Mouse (Mus musculus): ENCODE results near the gene Zfp764. TPM values are rescaled to one million over a fixed set of nuclear protein-coding genes. Genes with fewer than 3 reads are reported as not detected.

Gene Zfp764
- polyA plus RNA-seq, 1 experiment from 2014 or later, result 4.0 TPM

- 74% methylated on average over 4 of the region's 4 CpGs for WGBS
- no peaks in the 10 kb centered on the region for H3K36me3 ChIP-seq (ENCODE audit: control insufficient read depth, insufficient read depth, low read length)
- no peak for ATAC-seq
Measured at GRCm38 (mm10) chr7:127358472-127358871, 48.1 kb downstream of the Zfp764 start.

GRCm38 (mm10) chr7:127357871-127358270 lies 48.8 kb downstream of the Zfp764 start:
- WGBS, result 50% methylated on average over 2 of the region's 2 CpGs
- Histone ChIP-seq H3K9me3 (ENCODE audit: control insufficient read depth, low read length) (no peaks in the 10 kb centered on the region), H3K4me1 (ENCODE audit: control insufficient read depth, insufficient read depth, low read depth, low read length) (no peaks in the 10 kb centered on the region), H3K27me3 (replicated peaks; ENCODE audit: control insufficient read depth, insufficient read depth, low read length) (peaks cover 5% of the 10 kb centered on the region), H3K9ac (ENCODE audit: low read depth, low read length) (no peak overlapping the region), H3K27ac (ENCODE audit: low read depth, low read length) (no peak overlapping the region), H3K4me2 (ENCODE audit: low read length) (no peak overlapping the region), H3K4me3 (ENCODE audit: low read length) (no peak overlapping the region), H3K36me3 (ENCODE audit: control insufficient read depth, insufficient read depth, low read length) (no peaks in the 10 kb centered on the region)
- no peak for ATAC-seq

More at GRCm38 (mm10) chr7:127358472-127358871, 48.1 kb downstream of the Zfp764 start:
- Histone ChIP-seq H3K4me3 (ENCODE audit: low read length) (no peak overlapping the region), H3K9ac (ENCODE audit: low read depth, low read length) (no peak overlapping the region), H3K9me3 (ENCODE audit: control insufficient read depth, low read length) (no peaks in the 10 kb centered on the region), H3K27ac (ENCODE audit: low read depth, low read length) (no peak overlapping the region), H3K4me2 (ENCODE audit: low read length) (no peak overlapping the region), H3K4me1 (ENCODE audit: control insufficient read depth, insufficient read depth, low read depth, low read length) (peaks cover 3% of the 10 kb centered on the region), H3K27me3 (replicated peaks; ENCODE audit: control insufficient read depth, insufficient read depth, low read length) (peaks cover 5% of the 10 kb centered on the region)

GRCm38 (mm10) chr7:127355796-127356195 lies 50.8 kb downstream of the Zfp764 start:
- H3K36me3 ChIP-seq (ENCODE audit: control insufficient read depth, insufficient read depth, low read length), result no peaks in the 10 kb centered on the region
- no peaks in the 10 kb centered on the region for H3K9me3 ChIP-seq (ENCODE audit: control insufficient read depth, low read length)
- H3K9ac ChIP-seq (ENCODE audit: low read depth, low read length), result no peak overlapping the region
- 70% methylated on average over 3 of the region's 3 CpGs for WGBS
- no peak overlapping the region for H3K4me3 ChIP-seq (ENCODE audit: low read length)
- no peak overlapping the region for H3K4me2 ChIP-seq (ENCODE audit: low read length)
- no peak for ATAC-seq
- peaks cover 5% of the 10 kb centered on the region for H3K27me3 ChIP-seq (replicated peaks; ENCODE audit: control insufficient read depth, insufficient read depth, low read length)
- H3K4me1 ChIP-seq (ENCODE audit: control insufficient read depth, insufficient read depth, low read depth, low read length), result no peaks in the 10 kb centered on the region
- H3K27ac ChIP-seq (ENCODE audit: low read depth, low read length), result no peak overlapping the region

Other genes with a start within 250 kb of the Zfp764 start
- 70.4 and 72.7 TPM in 2 replicates for gene Cd2bp2, start 210.8 kb downstream of the Zfp764 start, polyA plus RNA-seq (2015; fragmentation: Nextera tagmentation; extraction: Ambion mirVana)
- gene Tbc1d10b, start 198.4 kb downstream of the Zfp764 start, polyA plus RNA-seq (2015; fragmentation: Nextera tagmentation; extraction: Ambion mirVana), result 27.0 and 29.1 TPM in 2 replicates
- 3.5 and 47.0 TPM in 2 replicates for gene Mylpf, start 197.9 kb downstream of the Zfp764 start, polyA plus RNA-seq (2015; fragmentation: Nextera tagmentation; extraction: Ambion mirVana)
- gene Zfp553, start 173.8 kb downstream of the Zfp764 start, polyA plus RNA-seq (2015; fragmentation: Nextera tagmentation; extraction: Ambion mirVana), result 42.7 and 49.1 TPM in 2 replicates
- gene Sept1, start 173.7 kb downstream of the Zfp764 start, polyA plus RNA-seq (2015; fragmentation: Nextera tagmentation; extraction: Ambion mirVana), result 12.1 and 12.3 TPM in 2 replicates
- 76.8 and 82.6 TPM in 2 replicates for gene Zfp771, start 162.5 kb downstream of the Zfp764 start, polyA plus RNA-seq (2015; fragmentation: Nextera tagmentation; extraction: Ambion mirVana)
- gene Dctpp1, start 146.1 kb downstream of the Zfp764 start, polyA plus RNA-seq (2015; fragmentation: Nextera tagmentation; extraction: Ambion mirVana), result 118 and 122 TPM in 2 replicates
- gene Sephs2, start 132.8 kb downstream of the Zfp764 start, polyA plus RNA-seq (2015; fragmentation: Nextera tagmentation; extraction: Ambion mirVana), result 54.2 and 58.9 TPM in 2 replicates
- gene Itgal, start 110.6 kb downstream of the Zfp764 start, polyA plus RNA-seq (2015; fragmentation: Nextera tagmentation; extraction: Ambion mirVana), result 0.26 and 0.44 TPM in 2 replicates
- 16.3 and 17.4 TPM in 2 replicates for gene Zfp768, start 61.2 kb downstream of the Zfp764 start, polyA plus RNA-seq (2015; fragmentation: Nextera tagmentation; extraction: Ambion mirVana)
- 8.7 and 9.3 TPM in 2 replicates for gene Zfp747, start 30.8 kb downstream of the Zfp764 start, polyA plus RNA-seq (2015; fragmentation: Nextera tagmentation; extraction: Ambion mirVana)
- gene 9130019O22Rik, start 19.7 kb downstream of the Zfp764 start, polyA plus RNA-seq (2015; fragmentation: Nextera tagmentation; extraction: Ambion mirVana), result 3.9 and 4.5 TPM in 2 replicates
- gene E430018J23Rik, start 13.2 kb downstream of the Zfp764 start, polyA plus RNA-seq (2015; fragmentation: Nextera tagmentation; extraction: Ambion mirVana), result 4.6 and 5.4 TPM in 2 replicates
- gene Zfp688, start 15.2 kb upstream of the Zfp764 start, polyA plus RNA-seq (2015; fragmentation: Nextera tagmentation; extraction: Ambion mirVana), result 27.4 and 29.1 TPM in 2 replicates
- gene Zfp689, start 42.3 kb upstream of the Zfp764 start, polyA plus RNA-seq (2015; fragmentation: Nextera tagmentation; extraction: Ambion mirVana), result 13.2 and 15.9 TPM in 2 replicates
- gene Prr14, start 52.8 kb upstream of the Zfp764 start, polyA plus RNA-seq (2015; fragmentation: Nextera tagmentation; extraction: Ambion mirVana), result 29.0 and 35.2 TPM in 2 replicates
- 10.2 and 12.6 TPM in 2 replicates for gene Fbrs, start 72.4 kb upstream of the Zfp764 start, polyA plus RNA-seq (2015; fragmentation: Nextera tagmentation; extraction: Ambion mirVana)
- 37.9 and 38.7 TPM in 2 replicates for gene Srcap, start 105.2 kb upstream of the Zfp764 start, polyA plus RNA-seq (2015; fragmentation: Nextera tagmentation; extraction: Ambion mirVana)
- 13.2 and 13.7 TPM in 2 replicates for gene Gm42715, start 112.8 kb upstream of the Zfp764 start, polyA plus RNA-seq (2015; fragmentation: Nextera tagmentation; extraction: Ambion mirVana)
- gene Tmem265, start 154.6 kb upstream of the Zfp764 start, polyA plus RNA-seq (2015; fragmentation: Nextera tagmentation; extraction: Ambion mirVana), result 4.3 and 6.2 TPM in 2 replicates
- 60.5 and 60.9 TPM in 2 replicates for gene Phkg2, start 166.5 kb upstream of the Zfp764 start, polyA plus RNA-seq (2015; fragmentation: Nextera tagmentation; extraction: Ambion mirVana)
- 11.6 and 13.3 TPM in 2 replicates for gene Ccdc189, start 181.8 kb upstream of the Zfp764 start, polyA plus RNA-seq (2015; fragmentation: Nextera tagmentation; extraction: Ambion mirVana)
- 38.0 and 48.1 TPM in 2 replicates for gene Rnf40, start 181.9 kb upstream of the Zfp764 start, polyA plus RNA-seq (2015; fragmentation: Nextera tagmentation; extraction: Ambion mirVana)
- gene Zfp629, start 209.0 kb upstream of the Zfp764 start, polyA plus RNA-seq (2015; fragmentation: Nextera tagmentation; extraction: Ambion mirVana), result 15.0 and 20.7 TPM in 2 replicates